Mouse (Mus musculus) limb, embryonic 15.5 days (tissue): ENCODE data around the gene Ppp1r35. TPM values are rescaled to one million over a fixed set of nuclear protein-coding genes. Genes with fewer than 3 reads are reported as not detected.

ENCODE experiments used
- ATAC-seq: fragments of 200-750 bp; cut with Nextera tagmentation; 2 replicates; pipeline ENCODE4 v1.8.0; 2017; ENCODE audit warnings: low read depth, moderate TSS enrichment; ENCODE audit not compliant: insufficient number of reproducible peaks, low FRiP score, low TSS enrichment
- H3K27ac ChIP-seq: fragments of 300-500 bp; sonication (generic); 2 replicates; pipeline ENCODE4 v1.5.1; 2015; ENCODE audit warnings: moderate library complexity, mild to moderate bottlenecking, inconsistent platforms
- H3K27me3 ChIP-seq: fragments of 300-500 bp; sonication (generic); 2 replicates; pipeline ENCODE4 v1.6.1; 2015; ENCODE audit warnings: inconsistent platforms
- H3K36me3 ChIP-seq: fragments of 300-500 bp; sonication (generic); 2 replicates; pipeline ENCODE4 v1.6.1; 2015; ENCODE audit warnings: inconsistent platforms
- H3K4me1 ChIP-seq: fragments of 300-500 bp; sonication (generic); 2 replicates; pipeline ENCODE4 v1.6.1; 2015; ENCODE audit warnings: inconsistent platforms
- H3K4me2 ChIP-seq: fragments of 300-500 bp; sonication (generic); 2 replicates; pipeline ENCODE4 v1.6.1; 2015; ENCODE audit warnings: mild to moderate bottlenecking, inconsistent platforms
- H3K4me3 ChIP-seq: fragments of 300-500 bp; sonication (generic); 2 replicates; pipeline ENCODE4 v1.5.1; 2015; ENCODE audit warnings: mild to moderate bottlenecking, inconsistent platforms
- H3K9ac ChIP-seq: fragments of 300-500 bp; sonication (generic); 2 replicates; pipeline ENCODE4 v1.6.1; 2015; ENCODE audit warnings: inconsistent platforms
- H3K9me3 ChIP-seq: fragments of 300-500 bp; sonication (generic); 2 replicates; pipeline ENCODE4 v1.6.1; 2016; ENCODE audit warnings: inconsistent platforms
- WGBS: fragments of 180-500 bp; shearing (Covaris S2); methylation state at CpG from one replicate; pipeline ENCODE4 v1.1.7; 2015; 5-methylcytosine and 5-hydroxymethylcytosine counted together
- polyA plus RNA-seq: library from polyadenylated mRNA; unstranded; fragments of >200 nt; fragmentation: Nextera tagmentation; extraction: Ambion mirVana; gene quantifications from 2 replicates; pipeline ENCODE4 v1.2.1, GENCODE M21; 2015

Ppp1r35 gene
- polyA plus RNA-seq, 1 experiment from 2014 or later = 27.8 TPM

- Histone ChIP-seq H3K4me1 (no peaks in the 10 kb centered on the region), H3K27me3 (no peaks in the 10 kb centered on the region), H3K4me2 (no peak overlapping the region), H3K9me3 (no peaks in the 10 kb centered on the region), H3K36me3 (no peaks in the 10 kb centered on the region), H3K4me3 (no peak overlapping the region), H3K27ac (no peak overlapping the region), H3K9ac (no peak overlapping the region)
- WGBS = 65% methylated on average over 1 of the region's 1 CpGs
- ATAC-seq = no peak
Observed at GRCm38 (mm10) chr5:137822602-137823001, 44.0 kb downstream of the Ppp1r35 start.

GRCm38 (mm10) chr5:137823455-137824045 lies 44.9 kb downstream of the Ppp1r35 start:
- no peaks in the 10 kb centered on the region for H3K9me3 ChIP-seq
- no peaks in the 10 kb centered on the region for H3K36me3 ChIP-seq
- 84% methylated on average over 6 of the region's 6 CpGs for WGBS
- no peak for ATAC-seq
- no peaks in the 10 kb centered on the region for H3K4me1 ChIP-seq
- no peak overlapping the region for H3K27ac ChIP-seq
- H3K4me3 ChIP-seq = no peak overlapping the region
- H3K9ac ChIP-seq = no peak overlapping the region
- H3K27me3 ChIP-seq = no peaks in the 10 kb centered on the region
- H3K4me2 ChIP-seq = no peak overlapping the region

- Histone ChIP-seq H3K9ac (no peak overlapping the region), H3K27ac (no peak overlapping the region), H3K9me3 (no peaks in the 10 kb centered on the region), H3K36me3 (no peaks in the 10 kb centered on the region), H3K27me3 (no peaks in the 10 kb centered on the region), H3K4me2 (no peak overlapping the region), H3K4me1 (no peaks in the 10 kb centered on the region), H3K4me3 (no peak overlapping the region)
- WGBS = 89% methylated on average over 3 of the region's 3 CpGs
- ATAC-seq = no peak
Observed at GRCm38 (mm10) chr5:137825030-137825429, 46.4 kb downstream of the Ppp1r35 start.

- H3K9ac ChIP-seq = no peak overlapping the region
- no peaks in the 10 kb centered on the region for H3K4me1 ChIP-seq
- no peak overlapping the region for H3K4me3 ChIP-seq
- H3K4me2 ChIP-seq = no peak overlapping the region
- H3K9me3 ChIP-seq = no peaks in the 10 kb centered on the region
- no peak for ATAC-seq
- H3K27me3 ChIP-seq = no peaks in the 10 kb centered on the region
- no peaks in the 10 kb centered on the region for H3K36me3 ChIP-seq
- WGBS = 74% methylated on average over 2 of the region's 2 CpGs
- no peak overlapping the region for H3K27ac ChIP-seq
Observed at GRCm38 (mm10) chr5:137825971-137826370, 47.3 kb downstream of the Ppp1r35 start.

GRCm38 (mm10) chr5:137826421-137826820 lies 47.8 kb downstream of the Ppp1r35 start:
- 40% methylated on average over 7 of the region's 7 CpGs for WGBS
- H3K4me3 ChIP-seq = no peak overlapping the region

GRCm38 (mm10) chr5:137828694-137829093 lies 50.0 kb downstream of the Ppp1r35 start:
- H3K4me3 ChIP-seq = no peak overlapping the region
- 81% methylated on average over 6 of the region's 6 CpGs for WGBS
- no peak for ATAC-seq
- H3K9me3 ChIP-seq = no peaks in the 10 kb centered on the region
- H3K9ac ChIP-seq = no peak overlapping the region
- H3K4me1 ChIP-seq = no peaks in the 10 kb centered on the region
- no peak overlapping the region for H3K27ac ChIP-seq
- H3K4me2 ChIP-seq = no peak overlapping the region
- H3K27me3 ChIP-seq = no peaks in the 10 kb centered on the region
- no peaks in the 10 kb centered on the region for H3K36me3 ChIP-seq

More at GRCm38 (mm10) chr5:137826421-137826820, 47.8 kb downstream of the Ppp1r35 start:
- H3K4me1 ChIP-seq = no peaks in the 10 kb centered on the region
- no peak overlapping the region for H3K9ac ChIP-seq
- H3K27ac ChIP-seq = no peak overlapping the region
- no peaks in the 10 kb centered on the region for H3K36me3 ChIP-seq
- no peaks in the 10 kb centered on the region for H3K27me3 ChIP-seq
- no peaks in the 10 kb centered on the region for H3K9me3 ChIP-seq
- H3K4me2 ChIP-seq = no peak overlapping the region
- no peak for ATAC-seq

Other genes starting within 250 kb of the Ppp1r35 start
- 0.26 TPM in 1 of 2 replicates, not detected in the other for gene Epo, start 245.6 kb upstream of the Ppp1r35 start, polyA plus RNA-seq
- gene Gnb2, start 245.3 kb upstream of the Ppp1r35 start, polyA plus RNA-seq = 350 and 394 TPM in 2 replicates
- 0.35 and 0.36 TPM in 2 replicates for gene Actl6b, start 225.3 kb upstream of the Ppp1r35 start, polyA plus RNA-seq
- gene Tfr2, start 209.0 kb upstream of the Ppp1r35 start, polyA plus RNA-seq = 1.4 and 1.6 TPM in 2 replicates
- gene Mospd3, start 177.8 kb upstream of the Ppp1r35 start, polyA plus RNA-seq = 40.6 and 41.8 TPM in 2 replicates
- gene Pcolce, start 165.1 kb upstream of the Ppp1r35 start, polyA plus RNA-seq = 303 and 362 TPM in 2 replicates
- 0.09 TPM in 1 of 2 replicates, not detected in the other for gene Fbxo24, start 149.8 kb upstream of the Ppp1r35 start, polyA plus RNA-seq
- gene Lrch4, start 149.7 kb upstream of the Ppp1r35 start, polyA plus RNA-seq = 32.8 and 34.1 TPM in 2 replicates
- gene Gm20605, start 149.7 kb upstream of the Ppp1r35 start, polyA plus RNA-seq = 8.0 and 8.5 TPM in 2 replicates
- 4.8 and 6.0 TPM in 2 replicates for gene Sap25, start 137.5 kb upstream of the Ppp1r35 start, polyA plus RNA-seq
- gene Irs3, start 133.1 kb upstream of the Ppp1r35 start, polyA plus RNA-seq = 0.19 and 0.38 TPM in 2 replicates
- gene Agfg2, start 94.1 kb upstream of the Ppp1r35 start, polyA plus RNA-seq = 15.9 and 17.4 TPM in 2 replicates
- 1.9 and 3.5 TPM in 2 replicates for gene Nyap1, start 37.2 kb upstream of the Ppp1r35 start, polyA plus RNA-seq
- 169 and 197 TPM in 2 replicates for gene Tsc22d4, start 33.1 kb upstream of the Ppp1r35 start, polyA plus RNA-seq
- gene Mepce, start 8.8 kb downstream of the Ppp1r35 start, polyA plus RNA-seq = 8.7 and 9.2 TPM in 2 replicates
- gene Zcwpw1, start 8.9 kb downstream of the Ppp1r35 start, polyA plus RNA-seq = 19.7 and 24.4 TPM in 2 replicates
- gene Pilra, start 57.4 kb downstream of the Ppp1r35 start, polyA plus RNA-seq = 0.58 and 1.2 TPM in 2 replicates
- gene Pilrb1, start 79.3 kb downstream of the Ppp1r35 start, polyA plus RNA-seq = 0.29 and 0.40 TPM in 2 replicates
- 0.22 and 1.2 TPM in 2 replicates for gene Pilrb2, start 93.0 kb downstream of the Ppp1r35 start, polyA plus RNA-seq
- gene Cyp3a13, start 142.8 kb downstream of the Ppp1r35 start, polyA plus RNA-seq = 0.15 and 0.19 TPM in 2 replicates
- 0.40 and 0.67 TPM in 2 replicates for gene Gjc3, start 184.2 kb downstream of the Ppp1r35 start, polyA plus RNA-seq
- gene Azgp1, start 202.7 kb downstream of the Ppp1r35 start, polyA plus RNA-seq = not detected in 2 replicates
- not detected in 2 replicates for gene Smok3a, start 242.4 kb downstream of the Ppp1r35 start, polyA plus RNA-seq
- gene Smok3b, start 242.6 kb downstream of the Ppp1r35 start, polyA plus RNA-seq = not detected in 2 replicates